Mouse (Mus musculus): Measurements from ENCODE around the gene Slc30a2. TPM values are rescaled to one million over a fixed set of nuclear protein-coding genes. Genes with fewer than 3 reads are reported as not detected.
"Not testable (repeated sequence)": the region's sequence is repeated elsewhere in the genome, so short reads cannot be mapped to it uniquely, and the experiment has no call there.

Slc30a2 gene
- total RNA-seq (2017) = not detected in 3 replicates

DNA sequence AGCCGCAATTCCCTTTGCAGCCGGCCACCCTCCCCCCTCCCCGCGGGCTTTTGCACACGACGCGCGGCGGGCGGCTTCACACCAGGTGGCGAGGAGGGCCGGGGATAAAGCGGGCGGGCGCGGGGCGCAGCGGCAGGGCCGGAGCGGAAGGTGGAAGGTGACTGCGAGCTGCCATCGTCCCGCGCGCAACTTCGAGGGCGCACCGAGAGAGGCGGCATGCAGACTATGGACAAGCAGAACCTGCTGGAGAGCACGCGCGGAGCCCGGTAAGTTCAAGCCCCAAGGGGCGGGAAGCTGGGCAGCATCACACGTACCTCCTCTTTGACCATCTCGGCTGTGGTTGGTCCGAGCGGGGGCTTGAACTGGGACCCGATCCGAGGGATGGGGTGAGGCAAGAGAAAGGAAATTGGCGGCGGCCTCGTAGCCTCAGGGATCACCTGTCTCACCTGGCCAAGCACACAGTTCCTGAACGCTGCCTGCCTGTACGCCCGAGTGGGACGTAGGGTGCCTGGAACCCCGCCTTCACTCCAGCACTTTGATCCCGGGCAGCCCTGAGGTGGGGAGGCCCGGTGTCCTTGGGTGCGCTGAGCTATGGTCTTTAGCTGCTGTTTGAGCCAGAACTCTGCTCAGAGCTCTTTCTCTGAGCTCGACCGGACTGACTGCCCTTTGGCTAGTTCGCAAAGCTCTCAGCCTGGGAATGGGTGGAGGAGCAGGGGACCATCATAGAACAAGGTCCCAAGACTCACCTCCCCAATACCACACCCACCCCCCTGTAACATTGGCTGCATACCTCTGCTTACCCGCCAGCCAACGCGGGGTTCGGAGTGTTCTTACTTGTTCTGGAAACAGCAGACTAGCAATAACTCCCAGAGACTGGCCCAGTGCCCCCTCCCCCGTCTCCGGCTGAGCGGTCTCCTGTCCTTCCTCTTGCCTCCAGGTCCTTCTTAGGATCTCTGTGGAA, at the start of gene Slc30a2:
Gene Slc30a2, plus strand, starts transcription at position 111 of the 961 bp plus-strand sequence.
- ATAC-seq (replicated peaks; ENCODE audit: insufficient number of reproducible peaks, low FRiP score, low TSS enrichment, poor library complexity, severe bottlenecking) = no peak

GRCm38 (mm10) chr4:134293692-134294163, 49.3 kb upstream of the Slc30a2 start:
- ATAC-seq (replicated peaks; ENCODE audit: insufficient number of reproducible peaks, low FRiP score, low TSS enrichment, poor library complexity, severe bottlenecking) = no peak

- ATAC-seq (replicated peaks; ENCODE audit: insufficient number of reproducible peaks, low FRiP score, low TSS enrichment, poor library complexity, severe bottlenecking) = not testable (repeated sequence)
These were observed 46.9 kb upstream of the Slc30a2 start for GRCm38 (mm10) chr4:134296096-134296495.

DNA sequence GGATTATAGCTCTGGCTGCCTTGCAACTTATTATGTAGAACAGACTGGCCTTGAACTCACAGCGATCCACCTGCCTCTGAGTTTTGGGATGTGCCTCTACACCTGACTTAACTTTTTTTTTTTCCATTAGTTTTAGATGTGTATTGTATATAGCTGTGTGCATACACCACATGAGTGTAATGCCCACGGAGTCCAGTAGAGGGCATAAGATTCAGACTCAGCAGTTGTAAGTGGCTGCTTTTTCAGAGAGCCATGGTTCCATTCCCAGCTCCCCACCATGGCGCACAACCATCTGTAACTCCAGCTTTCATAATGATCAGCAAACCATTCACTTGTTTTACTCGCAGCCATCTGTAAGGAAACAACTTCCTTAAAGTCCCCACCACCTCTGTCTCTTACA, 46.5 kb upstream of the Slc30a2 start:
- ATAC-seq (replicated peaks; ENCODE audit: insufficient number of reproducible peaks, low FRiP score, low TSS enrichment, poor library complexity, severe bottlenecking) = no peak

GRCm38 (mm10) chr4:134297369-134297768, 45.6 kb upstream of the Slc30a2 start:
- ATAC-seq (replicated peaks; ENCODE audit: insufficient number of reproducible peaks, low FRiP score, low TSS enrichment, poor library complexity, severe bottlenecking) = no peak

GRCm38 (mm10) chr4:134298626-134299497, 44.1 kb upstream of the Slc30a2 start:
- no peak for ATAC-seq (replicated peaks; ENCODE audit: insufficient number of reproducible peaks, low FRiP score, low TSS enrichment, poor library complexity, severe bottlenecking)

- ATAC-seq (replicated peaks; ENCODE audit: insufficient number of reproducible peaks, low FRiP score, low TSS enrichment, poor library complexity, severe bottlenecking) = no peak
These were observed 43.5 kb upstream of the Slc30a2 start for GRCm38 (mm10) chr4:134299498-134299810.

- ATAC-seq (replicated peaks; ENCODE audit: insufficient number of reproducible peaks, low FRiP score, low TSS enrichment, poor library complexity, severe bottlenecking) = peak; percentile 47; the same call in 1 of the 2 replicates
These were observed 42.7 kb upstream of the Slc30a2 start for GRCm38 (mm10) chr4:134300316-134300715.

DNA sequence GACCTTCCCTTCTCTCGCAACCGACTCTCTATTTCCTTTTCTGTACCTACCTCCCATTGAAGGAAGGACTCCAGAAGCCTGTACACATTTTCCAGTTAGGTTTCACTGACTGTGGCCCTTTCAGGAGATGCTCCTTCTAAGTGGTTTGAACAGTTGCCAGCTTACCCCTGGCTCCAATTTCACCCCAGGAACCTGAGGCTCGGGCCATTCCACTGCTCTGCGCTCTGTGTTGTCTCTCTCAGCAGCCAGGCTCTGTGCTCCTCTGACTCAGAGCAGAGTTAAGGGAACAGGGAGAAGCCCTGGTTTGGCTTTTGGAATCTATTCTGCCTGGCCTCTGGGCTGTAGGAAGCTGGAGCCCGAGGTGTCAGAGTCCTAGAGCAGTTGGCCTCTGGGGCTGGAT, 40.9 kb upstream of the Slc30a2 start:
- ATAC-seq (replicated peaks; ENCODE audit: insufficient number of reproducible peaks, low FRiP score, low TSS enrichment, poor library complexity, severe bottlenecking) = no peak

GRCm38 (mm10) chr4:134306963-134307362, 36.0 kb upstream of the Slc30a2 start:
- no peak for ATAC-seq (replicated peaks; ENCODE audit: insufficient number of reproducible peaks, low FRiP score, low TSS enrichment, poor library complexity, severe bottlenecking)

GRCm38 (mm10) chr4:134307367-134308072, 35.5 kb upstream of the Slc30a2 start:
- peak; percentile 85 for ATAC-seq (replicated peaks; ENCODE audit: insufficient number of reproducible peaks, low FRiP score, low TSS enrichment, poor library complexity, severe bottlenecking)

- ATAC-seq (replicated peaks; ENCODE audit: insufficient number of reproducible peaks, low FRiP score, low TSS enrichment, poor library complexity, severe bottlenecking) = no peak
These were observed 32.9 kb upstream of the Slc30a2 start for GRCm38 (mm10) chr4:134310106-134310505.

DNA sequence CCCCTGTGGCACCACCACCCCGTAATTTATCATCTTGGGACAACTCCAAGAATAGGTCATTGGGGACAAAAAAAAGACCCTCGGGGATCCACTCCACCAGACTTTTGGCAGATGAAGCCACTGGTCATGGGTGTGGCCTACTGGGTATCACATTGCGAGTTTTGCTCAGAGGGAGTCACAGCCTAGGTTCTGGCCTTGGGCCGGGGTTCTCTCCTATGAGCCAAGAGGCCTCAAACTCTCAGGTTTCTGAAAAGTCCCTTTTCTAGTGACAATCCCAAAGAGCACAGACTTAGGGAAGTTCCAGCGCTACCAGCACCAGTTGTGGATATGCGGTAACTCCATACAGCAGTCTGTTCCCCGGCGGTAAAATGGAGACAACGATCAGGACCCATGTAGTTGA, 32.3 kb upstream of the Slc30a2 start:
- no peak for ATAC-seq (replicated peaks; ENCODE audit: insufficient number of reproducible peaks, low FRiP score, low TSS enrichment, poor library complexity, severe bottlenecking)

DNA sequence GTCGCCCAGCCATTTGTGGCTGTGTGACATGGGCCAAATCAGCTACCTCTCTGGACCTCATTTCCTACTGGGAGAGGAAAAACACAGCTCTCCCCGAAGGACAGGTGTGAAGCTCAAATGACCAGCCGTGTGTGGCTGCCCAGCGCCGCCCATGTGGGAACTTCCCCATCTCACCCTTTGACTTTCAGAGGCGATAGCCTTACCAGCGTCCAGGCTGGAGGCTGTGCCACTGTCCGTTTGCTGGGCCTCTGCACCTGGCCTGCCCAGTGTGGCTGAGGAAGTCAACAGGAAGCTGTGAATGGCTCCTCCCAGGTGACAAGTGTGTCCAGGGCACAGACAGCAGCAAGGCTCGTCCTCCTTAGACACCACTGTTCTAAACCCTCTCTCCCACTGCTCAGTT, 31.2 kb upstream of the Slc30a2 start:
- no peak for ATAC-seq (replicated peaks; ENCODE audit: insufficient number of reproducible peaks, low FRiP score, low TSS enrichment, poor library complexity, severe bottlenecking)

DNA sequence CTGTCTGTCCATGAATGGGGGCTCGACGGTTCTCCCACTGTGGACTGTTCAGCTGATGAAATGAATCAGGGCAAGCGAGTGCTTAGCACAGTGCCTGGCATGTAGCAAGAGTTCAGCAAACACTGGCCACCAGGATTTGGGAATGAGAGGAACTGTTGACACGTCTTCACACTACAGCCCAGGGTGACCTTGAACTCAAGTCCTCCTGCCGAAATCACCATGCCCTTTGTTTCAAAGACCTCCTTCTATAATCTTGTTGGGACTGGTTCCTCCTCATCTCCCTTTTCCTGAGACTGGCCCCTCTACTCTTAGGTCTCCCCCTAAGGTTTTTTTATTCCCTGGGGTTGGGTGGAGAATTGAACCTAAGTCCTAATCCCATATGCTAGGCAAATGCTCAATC, 30.6 kb upstream of the Slc30a2 start:
- ATAC-seq (replicated peaks; ENCODE audit: insufficient number of reproducible peaks, low FRiP score, low TSS enrichment, poor library complexity, severe bottlenecking) = no peak

- ATAC-seq (replicated peaks; ENCODE audit: insufficient number of reproducible peaks, low FRiP score, low TSS enrichment, poor library complexity, severe bottlenecking) = no peak
These were observed 30.1 kb upstream of the Slc30a2 start for GRCm38 (mm10) chr4:134312901-134313300.

GRCm38 (mm10) chr4:134314081-134314655, 28.8 kb upstream of the Slc30a2 start:
- no peak for ATAC-seq (replicated peaks; ENCODE audit: insufficient number of reproducible peaks, low FRiP score, low TSS enrichment, poor library complexity, severe bottlenecking)

- no peak for ATAC-seq (replicated peaks; ENCODE audit: insufficient number of reproducible peaks, low FRiP score, low TSS enrichment, poor library complexity, severe bottlenecking)
These were observed 28.1 kb upstream of the Slc30a2 start, which contains the start of gene Trim63 for GRCm38 (mm10) chr4:134314876-134315275. Trim63 (plus strand) TSS chr4:134315120.
